Mouse (Mus musculus): ENCODE measurements at regions not wholly inside any gene's neighbourhood (a gene's known extent, or its start where the extent isn't known, plus 50 kb on each side); places are given as distances from the start of the nearest gene placed in this dataset.

- Histone ChIP-seq H3K27ac (no peak overlapping the region; the same call in 1 of the 2 replicates), H3K4me2 (ENCODE audit: low read depth, low read length) (no peak overlapping the region)
- WGBS, result 63% methylated on average over 4 of the region's 4 CpGs
Measured at GRCm38 (mm10) chr16:28999641-29000040, 70.2 kb upstream of the Mb21d2 start.

DNA sequence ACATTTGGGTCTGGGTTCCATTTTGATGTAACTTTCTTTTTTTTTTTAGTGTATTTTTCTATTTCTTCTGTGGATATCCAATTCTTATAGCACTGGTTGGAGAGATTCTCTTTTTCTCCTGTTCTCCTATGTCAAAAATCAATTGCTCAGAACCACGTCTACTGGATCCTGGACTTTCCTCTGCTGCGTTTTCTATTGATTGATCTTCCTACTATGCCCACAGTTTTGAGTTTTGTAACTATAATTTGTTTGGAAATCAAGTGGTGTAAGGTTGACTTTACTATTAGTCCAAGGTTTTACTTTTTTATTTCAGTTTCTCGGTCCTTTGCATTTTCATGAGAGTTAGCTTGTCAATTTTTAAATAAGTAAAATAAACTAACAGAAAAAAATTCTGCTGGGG lies 67.2 kb upstream of the Mb21d2 start:
- H3K4me2 ChIP-seq (ENCODE audit: low read depth, low read length), result no peak overlapping the region
- ATAC-seq, result no peak
- H3K9me3 ChIP-seq (ENCODE audit: low read length), result no peaks in the 10 kb centered on the region
- no peak overlapping the region for H3K9ac ChIP-seq (replicated peaks; ENCODE audit: low read length)
- DNase-seq (ENCODE audit: low spot score), result no peak
- no peak overlapping the region for H3K27ac ChIP-seq
- H3K4me3 ChIP-seq (ENCODE audit: low read length), result no peak overlapping the region
- 94% methylated on average over 3 of the region's 3 CpGs for WGBS
- no peaks in the 10 kb centered on the region for H3K4me1 ChIP-seq (ENCODE audit: insufficient read depth, low read length)
- no peaks in the 10 kb centered on the region for H3K36me3 ChIP-seq (ENCODE audit: insufficient read depth, low read length)
- H3K27me3 ChIP-seq (ENCODE audit: insufficient read depth, low read length), result no peaks in the 10 kb centered on the region
- no peak for TF ChIP-seq CTCF (IDR thresholded peaks at IDR 0.05; ENCODE audit: low read depth)

More at GRCm38 (mm10) chr16:28999641-29000040, 70.2 kb upstream of the Mb21d2 start:
- Histone ChIP-seq H3K4me3 (ENCODE audit: low read length) (no peak overlapping the region), H3K4me1 (ENCODE audit: insufficient read depth, low read length) (no peaks in the 10 kb centered on the region), H3K27me3 (ENCODE audit: insufficient read depth, low read length) (no peaks in the 10 kb centered on the region), H3K36me3 (ENCODE audit: insufficient read depth, low read length) (no peaks in the 10 kb centered on the region), H3K9me3 (ENCODE audit: low read length) (no peaks in the 10 kb centered on the region), H3K9ac (replicated peaks; ENCODE audit: low read length) (no peak overlapping the region)
- peak; percentile 48 for ATAC-seq
- DNase-seq (ENCODE audit: low spot score), result peak; percentile 34
- no peak for TF ChIP-seq CTCF (IDR thresholded peaks at IDR 0.05; ENCODE audit: low read depth)

GRCm38 (mm10) chr16:28990666-28991065 lies 61.2 kb upstream of the Mb21d2 start:
- TF ChIP-seq CTCF (IDR thresholded peaks at IDR 0.05; ENCODE audit: low read depth), result no peak
- peak; percentile 31 for DNase-seq (ENCODE audit: low spot score)
- WGBS, result 76% methylated on average over 3 of the region's 3 CpGs

GRCm38 (mm10) chr16:28984931-28985330 lies 55.5 kb upstream of the Mb21d2 start:
- no peak overlapping the region for H3K4me3 ChIP-seq (ENCODE audit: low read length)
- no peak for TF ChIP-seq CTCF (IDR thresholded peaks at IDR 0.05; ENCODE audit: low read depth)
- no peaks in the 10 kb centered on the region for H3K27me3 ChIP-seq (ENCODE audit: insufficient read depth, low read length)
- ATAC-seq (no peak), DNase-seq (ENCODE audit: low spot score) (no peak)
- H3K9me3 ChIP-seq (ENCODE audit: low read length), result no peaks in the 10 kb centered on the region
- no peaks in the 10 kb centered on the region for H3K36me3 ChIP-seq (ENCODE audit: insufficient read depth, low read length)
- no peak overlapping the region for H3K4me2 ChIP-seq (ENCODE audit: low read depth, low read length)
- no peak overlapping the region for H3K27ac ChIP-seq
- 49% methylated on average over 6 of the region's 6 CpGs for WGBS
- H3K4me1 ChIP-seq (ENCODE audit: insufficient read depth, low read length), result no peaks in the 10 kb centered on the region
- no peak overlapping the region for H3K9ac ChIP-seq (replicated peaks; ENCODE audit: low read length)

More at GRCm38 (mm10) chr16:28990666-28991065, 61.2 kb upstream of the Mb21d2 start:
- Histone ChIP-seq H3K4me3 (ENCODE audit: low read length) (no peak overlapping the region), H3K27me3 (ENCODE audit: insufficient read depth, low read length) (no peaks in the 10 kb centered on the region), H3K9ac (replicated peaks; ENCODE audit: low read length) (no peak overlapping the region), H3K9me3 (ENCODE audit: low read length) (no peaks in the 10 kb centered on the region), H3K27ac (no peak overlapping the region), H3K36me3 (ENCODE audit: insufficient read depth, low read length) (no peaks in the 10 kb centered on the region), H3K4me2 (ENCODE audit: low read depth, low read length) (no peak overlapping the region), H3K4me1 (ENCODE audit: insufficient read depth, low read length) (no peaks in the 10 kb centered on the region)
- ATAC-seq, result no peak

GRCm38 (mm10) chr16:28982901-28983300 lies 53.4 kb upstream of the Mb21d2 start:
- TF ChIP-seq CTCF (IDR thresholded peaks at IDR 0.05; ENCODE audit: low read depth), result no peak
- H3K9ac ChIP-seq (replicated peaks; ENCODE audit: low read length), result no peak overlapping the region
- no peaks in the 10 kb centered on the region for H3K27me3 ChIP-seq (ENCODE audit: insufficient read depth, low read length)
- H3K27ac ChIP-seq, result no peak overlapping the region
- H3K9me3 ChIP-seq (ENCODE audit: low read length), result no peaks in the 10 kb centered on the region
- no peaks in the 10 kb centered on the region for H3K36me3 ChIP-seq (ENCODE audit: insufficient read depth, low read length)
- WGBS, result 77% methylated on average over 7 of the region's 7 CpGs
- H3K4me1 ChIP-seq (ENCODE audit: insufficient read depth, low read length), result no peaks in the 10 kb centered on the region
- H3K4me2 ChIP-seq (ENCODE audit: low read depth, low read length), result no peak overlapping the region
- no peak overlapping the region for H3K4me3 ChIP-seq (ENCODE audit: low read length)
- ATAC-seq, result no peak
- no peak for DNase-seq (ENCODE audit: low spot score)
